Mouse (Mus musculus) mouse trophoblast stem cell (cell line): ENCODE data around the gene Ddx47.

Experiments used
- in situ Hi-C, 2 experiments: fragments of 300-500 bp; cut with MseI, MboI; formaldehyde crosslinking; loops; 2 replicates in 1 of 2; 3 replicates in 1 of 2; pipeline ENCODE4 v1.15.1; 2025

Ddx47 gene

DNA sequence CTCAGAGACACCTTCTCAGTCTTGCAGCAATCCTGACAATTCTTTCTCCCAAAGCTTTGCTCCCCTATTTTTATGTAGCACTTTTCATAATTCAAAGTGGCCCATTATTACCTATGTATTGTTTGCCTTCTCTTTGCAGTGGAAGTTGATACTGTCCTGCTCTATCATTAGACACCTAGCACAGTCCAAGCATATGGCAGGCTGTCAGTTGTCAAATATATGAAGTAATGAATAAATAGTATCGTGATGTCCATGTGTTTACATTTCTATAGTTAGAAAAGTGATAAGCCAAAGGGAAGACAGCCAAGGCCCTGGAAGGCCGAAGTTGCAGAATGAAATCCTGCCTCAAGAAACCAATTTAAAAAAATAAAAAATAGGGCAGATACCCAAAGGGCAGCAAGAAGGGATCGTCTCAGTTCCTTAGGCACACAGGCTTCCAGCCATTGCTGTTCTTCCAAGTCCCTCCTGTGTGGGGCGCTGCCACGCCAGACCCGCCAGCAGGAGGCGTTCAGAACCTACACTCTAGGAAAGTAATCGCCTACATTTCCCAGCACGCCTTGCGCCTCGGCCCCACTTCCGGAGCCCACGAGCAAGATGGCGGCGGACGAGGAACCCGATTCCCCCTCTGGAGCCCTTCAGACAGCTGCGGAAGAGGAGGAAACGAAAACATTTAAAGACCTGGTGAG lies at the start of gene Ddx47:
Gene Ddx47, plus strand, starts transcription at position 565 of the 686 bp plus-strand sequence.
- in situ Hi-C loops, result no loop called here

DNA sequence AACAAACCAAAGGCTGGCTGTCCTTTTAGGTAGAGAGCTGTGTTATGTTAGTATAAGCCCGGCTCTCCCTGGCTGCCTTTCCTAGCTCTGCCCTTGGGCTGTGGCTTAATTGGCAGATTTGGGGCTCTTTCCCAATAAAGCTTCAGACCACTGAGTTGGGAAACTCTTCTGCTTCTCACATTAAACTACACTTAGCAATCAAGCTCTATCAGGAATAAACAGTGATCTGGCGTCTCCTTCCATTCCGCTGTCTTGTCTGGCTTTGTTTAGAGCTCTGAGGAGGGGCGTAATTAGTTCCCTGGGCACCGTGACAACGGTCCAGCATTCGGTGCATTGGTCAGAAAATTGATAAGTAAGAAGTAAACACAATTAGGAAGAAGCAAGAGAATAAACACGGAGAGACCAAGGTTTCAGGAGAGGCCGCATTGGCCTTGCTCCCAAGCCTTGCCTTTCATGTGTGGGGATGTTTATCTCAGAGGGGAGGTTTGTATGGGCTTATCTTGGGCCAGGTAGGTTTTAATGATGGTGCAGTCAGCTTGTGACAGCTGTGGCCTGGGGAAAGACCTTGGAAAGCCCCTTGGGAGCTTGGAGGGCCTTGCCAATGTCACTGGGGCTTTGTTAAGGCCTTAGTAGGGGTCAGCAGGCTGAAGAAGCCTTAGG lies 49.4 kb upstream of the Ddx47 start:
- in situ Hi-C loops, result no loop called here

GRCm38 (mm10) chr6:134962518-134962893 lies 48.9 kb upstream of the Ddx47 start:
- in situ Hi-C loops, result no loop called here

DNA sequence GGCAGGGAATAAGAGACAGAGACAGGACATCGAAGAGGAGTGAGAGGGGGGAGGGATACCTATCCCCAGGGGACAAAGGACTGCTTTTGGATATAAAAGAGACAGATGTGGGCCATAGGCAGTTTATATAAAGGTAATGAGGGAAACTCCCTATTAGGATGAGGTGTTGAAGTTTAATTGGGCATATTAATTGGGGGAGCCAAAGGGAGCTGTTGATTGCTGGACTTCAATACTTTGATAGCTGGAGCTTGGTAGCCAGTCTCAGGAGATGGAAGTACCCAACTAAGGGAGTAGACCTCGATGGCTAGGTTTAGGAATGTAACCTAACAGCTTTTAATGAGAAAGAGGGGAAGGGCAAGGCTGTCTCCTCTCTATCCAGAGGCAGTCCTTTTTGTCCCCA lies 47.5 kb upstream of the Ddx47 start:
- in situ Hi-C loops, result no loop called here

DNA sequence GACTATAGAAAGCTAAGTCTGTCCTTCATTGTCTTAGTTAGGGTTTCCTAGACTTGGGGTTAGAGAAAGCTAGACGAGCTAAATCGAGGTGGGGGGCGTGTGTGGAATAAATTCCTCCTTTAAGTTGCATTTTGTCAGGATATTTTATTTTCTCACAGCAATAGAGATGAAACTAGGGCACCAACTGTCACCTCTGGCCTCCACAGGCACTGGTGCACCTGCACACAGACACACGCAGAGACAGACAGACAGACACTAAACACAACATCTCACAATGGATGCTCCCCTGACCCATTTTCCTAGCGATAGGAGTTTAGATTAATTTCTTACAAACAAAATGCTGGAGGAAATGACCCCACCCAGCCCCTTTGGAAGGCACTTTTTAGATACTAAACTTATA lies 44.7 kb upstream of the Ddx47 start:
- in situ Hi-C loops, result no loop called here

- in situ Hi-C loops, result no loop called here
Observed at GRCm38 (mm10) chr6:134968326-134968725, 43.1 kb upstream of the Ddx47 start.

DNA sequence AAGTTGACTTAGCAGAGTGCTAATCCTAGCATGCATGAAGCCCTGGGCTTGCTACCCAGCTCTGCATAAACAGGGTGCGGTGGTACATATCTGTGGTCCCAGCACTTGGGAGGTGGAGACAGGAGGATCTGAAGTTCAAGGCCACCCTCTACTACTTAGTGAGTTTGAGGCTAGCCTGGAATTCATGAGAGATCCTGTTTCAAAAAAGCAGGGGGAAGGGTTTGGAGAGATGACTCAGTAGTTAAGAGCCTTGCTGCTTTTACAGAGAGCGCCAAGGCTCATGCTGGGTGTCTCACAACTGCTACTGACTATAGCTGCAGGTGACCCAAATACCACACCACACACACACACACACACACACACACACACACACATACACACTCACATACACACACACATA lies 41.9 kb upstream of the Ddx47 start:
- in situ Hi-C loops, result no loop called here

GRCm38 (mm10) chr6:134972096-134972495 lies 39.3 kb upstream of the Ddx47 start:
- in situ Hi-C loops, result no loop called here

DNA sequence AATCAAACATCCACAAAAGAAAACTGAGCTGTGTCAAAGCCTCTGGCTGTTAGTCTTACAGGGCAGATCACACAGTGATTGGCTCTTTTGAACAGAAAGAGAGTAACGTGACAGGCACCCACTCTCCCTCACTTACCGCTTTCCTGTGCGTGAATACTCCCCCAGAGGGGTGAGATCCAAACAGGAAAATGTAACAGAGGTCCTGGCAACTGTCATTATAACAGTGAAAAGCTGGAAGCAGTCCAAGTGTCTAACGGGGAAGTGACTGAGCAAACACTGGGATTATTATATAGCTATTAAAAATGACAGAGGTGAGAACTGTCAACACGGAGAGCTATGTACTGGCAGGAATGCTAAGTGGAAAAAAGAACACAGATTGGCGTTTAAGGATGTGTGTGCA lies 34.8 kb upstream of the Ddx47 start:
- in situ Hi-C loops, result no loop called here

GRCm38 (mm10) chr6:134981231-134982062 lies 30.0 kb upstream of the Ddx47 start, which contains the start of gene Apold1:
Gene Apold1, plus strand, starts transcription at chr6:134981718.
- in situ Hi-C loops, result no loop called here

DNA sequence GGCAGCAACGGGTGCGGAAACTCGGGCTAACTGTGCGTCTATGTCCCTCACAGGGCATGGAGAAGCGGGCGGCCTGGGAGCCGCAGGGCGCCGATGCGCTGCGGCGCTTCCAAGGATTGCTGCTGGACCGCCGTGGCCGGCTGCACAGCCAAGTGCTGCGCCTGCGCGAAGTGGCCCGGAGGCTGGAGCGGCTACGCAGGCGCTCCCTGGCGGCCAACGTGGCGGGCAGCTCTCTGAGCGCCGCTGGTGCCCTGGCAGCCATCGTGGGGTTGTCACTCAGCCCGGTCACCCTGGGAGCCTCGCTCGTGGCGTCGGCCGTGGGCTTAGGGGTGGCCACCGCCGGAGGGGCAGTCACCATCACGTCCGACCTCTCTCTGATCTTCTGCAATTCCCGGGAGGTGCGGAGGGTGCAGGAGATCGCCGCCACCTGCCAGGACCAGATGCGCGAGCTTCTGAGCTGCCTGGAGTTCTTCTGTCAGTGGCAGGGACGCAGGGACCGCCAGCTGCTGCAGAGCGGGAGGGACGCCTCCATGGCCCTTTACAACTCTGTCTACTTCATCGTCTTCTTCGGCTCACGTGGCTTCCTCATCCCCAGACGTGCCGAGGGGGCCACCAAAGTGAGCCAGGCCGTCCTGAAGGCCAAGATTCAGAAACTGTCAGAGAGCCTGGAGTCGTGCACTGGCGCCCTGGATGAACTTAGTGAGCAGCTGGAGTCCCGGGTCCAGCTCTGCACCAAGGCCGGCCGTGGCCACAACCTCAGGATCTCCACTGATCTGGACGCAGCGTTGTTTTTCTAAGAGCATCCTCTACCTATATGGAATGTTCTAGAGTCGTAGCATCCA lies 27.7 kb upstream of the Ddx47 start:
- in situ Hi-C loops, result no loop called here

DNA sequence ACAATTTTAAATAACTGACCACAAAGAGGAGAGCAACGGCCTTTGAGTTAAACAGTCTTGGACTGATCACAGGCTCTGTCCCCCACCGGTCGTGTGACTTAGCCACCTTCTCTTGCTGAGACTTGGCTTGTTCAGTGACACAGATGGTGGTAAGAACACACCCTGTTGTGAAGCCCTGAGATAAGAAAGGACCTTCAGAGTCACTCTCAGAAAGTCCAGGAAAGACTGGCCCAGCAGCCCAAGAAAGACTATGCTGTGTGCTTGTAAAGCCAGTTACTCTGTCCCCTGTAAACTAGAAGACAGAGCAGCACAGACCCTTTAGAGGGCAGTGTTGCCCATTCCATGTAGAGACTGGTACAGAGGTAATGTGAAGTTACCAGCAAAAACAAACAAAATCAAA lies 26.7 kb upstream of the Ddx47 start:
- in situ Hi-C loops, result no loop called here

- in situ Hi-C loops, result no loop called here
Observed at GRCm38 (mm10) chr6:134988377-134988776, 23.0 kb upstream of the Ddx47 start.

DNA sequence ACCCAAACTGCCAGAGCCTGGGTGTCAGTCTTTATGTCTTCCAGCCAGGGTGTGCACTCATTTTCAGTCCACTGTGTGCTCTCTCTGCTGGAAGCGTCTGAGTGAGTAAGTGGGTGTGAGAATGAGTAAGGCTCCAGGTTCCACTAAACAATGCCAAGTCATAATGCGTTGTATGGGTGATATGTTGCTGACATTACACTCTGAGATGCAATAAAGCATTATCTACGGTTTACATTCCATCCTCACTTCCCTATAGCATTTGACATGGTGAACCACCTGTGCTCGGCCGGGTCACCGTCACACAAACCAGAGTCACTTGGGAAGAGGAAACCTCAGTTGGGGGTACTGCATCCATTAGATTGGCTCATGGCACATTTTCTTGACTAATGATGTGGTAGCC lies 20.7 kb upstream of the Ddx47 start:
- in situ Hi-C loops, result no loop called here

- in situ Hi-C loops, result no loop called here
Observed at GRCm38 (mm10) chr6:134994031-134994651, 17.3 kb upstream of the Ddx47 start.

DNA sequence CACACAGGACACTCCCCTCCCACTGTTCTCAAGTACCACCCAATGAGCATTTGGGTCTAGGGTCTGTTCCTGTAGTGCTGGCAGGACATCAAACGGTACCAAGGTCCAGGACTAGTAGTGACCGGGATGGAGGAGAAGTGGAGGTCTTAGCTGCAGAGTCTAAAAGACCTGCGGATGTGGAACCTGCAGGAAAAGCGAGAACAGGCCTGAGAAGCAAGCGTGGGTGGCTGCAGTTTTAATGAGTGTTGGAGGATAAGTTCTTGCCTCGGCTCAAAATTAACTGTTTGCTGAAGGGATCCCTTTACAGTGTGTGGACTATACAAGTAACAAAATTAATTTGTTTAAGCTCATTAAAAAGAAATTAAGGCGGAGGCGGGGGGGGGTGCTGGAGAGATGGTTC lies 16.4 kb upstream of the Ddx47 start:
- in situ Hi-C loops, result no loop called here

DNA sequence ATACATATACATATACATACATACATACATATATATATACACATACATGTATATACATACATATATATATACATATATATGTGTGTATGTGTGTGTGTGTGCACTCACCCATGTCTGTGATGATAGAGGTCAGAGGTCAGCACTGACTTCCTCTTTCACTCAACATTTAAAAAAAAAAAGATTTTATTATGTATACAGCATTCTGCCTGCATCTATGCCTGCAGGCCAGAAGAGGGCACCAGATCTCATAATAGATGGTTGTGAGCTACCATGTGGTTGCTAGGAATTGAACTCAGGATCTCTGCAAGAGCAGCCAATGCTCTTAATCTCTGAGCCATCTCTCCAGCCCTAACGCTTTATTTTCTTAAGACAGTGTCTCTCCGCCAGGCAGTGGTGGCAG lies 14.5 kb upstream of the Ddx47 start:
- in situ Hi-C loops, result no loop called here

DNA sequence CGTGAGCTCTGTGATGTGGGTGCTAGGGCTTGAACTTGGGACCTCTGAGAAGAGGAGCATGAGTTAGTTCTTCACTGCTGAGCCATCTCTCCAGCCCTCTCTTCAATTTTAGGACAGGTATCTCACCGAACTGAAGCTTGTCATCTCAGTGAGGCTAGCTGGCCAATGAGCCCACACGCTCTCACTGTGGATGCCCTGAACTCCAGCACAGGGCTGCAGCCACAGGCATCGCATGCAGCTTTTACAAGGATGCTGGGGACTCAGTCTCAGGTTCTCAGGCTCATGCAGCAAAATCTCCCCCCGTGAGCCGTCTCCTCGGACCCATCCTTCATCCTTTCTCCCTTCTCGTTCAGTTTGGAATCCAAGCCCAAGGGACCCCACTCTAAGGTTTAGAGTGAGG lies 13.3 kb upstream of the Ddx47 start:
- in situ Hi-C loops, result no loop called here

DNA sequence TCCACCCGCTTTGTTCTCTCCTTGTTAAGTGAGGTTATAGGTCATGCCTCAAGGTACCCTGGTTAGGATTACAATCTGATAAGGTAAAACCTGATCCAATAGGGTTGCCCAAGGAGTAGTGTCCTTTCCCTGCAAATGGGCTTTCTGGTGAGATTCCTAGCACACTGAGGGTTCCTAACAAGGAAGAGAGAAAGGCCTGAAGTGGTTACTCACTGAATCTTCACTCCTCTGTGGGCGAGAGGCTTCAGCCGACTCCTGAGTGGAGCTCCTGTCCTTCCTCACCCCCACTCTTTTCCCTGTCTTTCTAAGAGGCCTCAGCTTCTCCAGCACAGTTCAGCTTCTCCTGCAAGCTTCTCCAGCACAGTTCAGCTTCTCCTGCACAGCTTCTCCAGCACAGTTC lies 12.6 kb upstream of the Ddx47 start:
- in situ Hi-C loops, result no loop called here

DNA sequence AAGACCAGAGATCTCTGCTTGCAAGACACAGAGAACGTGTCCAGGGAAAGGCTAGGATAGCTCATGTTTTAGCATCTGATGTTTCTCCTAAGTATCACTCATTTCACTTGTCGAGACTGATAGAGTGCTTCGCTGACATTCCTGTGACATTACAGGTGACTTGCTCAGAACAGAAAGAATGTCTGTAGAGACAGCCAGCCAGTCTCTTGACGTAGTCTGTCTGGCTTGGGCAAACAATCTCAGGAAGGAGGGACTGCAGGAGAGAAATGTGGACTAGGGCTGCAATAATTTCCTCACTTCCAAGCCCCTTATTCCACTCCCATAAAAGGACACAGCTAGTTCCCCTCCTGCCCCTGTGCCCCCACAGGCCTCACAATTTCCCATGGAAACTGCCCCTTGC lies 11.1 kb upstream of the Ddx47 start:
- in situ Hi-C loops, result no loop called here

- in situ Hi-C loops, result no loop called here
Observed at GRCm38 (mm10) chr6:135001991-135002390, 9.4 kb upstream of the Ddx47 start.
